Comparison of ENCODE assay signal across 18 mouse cellular contexts in the genomic region with DNA sequence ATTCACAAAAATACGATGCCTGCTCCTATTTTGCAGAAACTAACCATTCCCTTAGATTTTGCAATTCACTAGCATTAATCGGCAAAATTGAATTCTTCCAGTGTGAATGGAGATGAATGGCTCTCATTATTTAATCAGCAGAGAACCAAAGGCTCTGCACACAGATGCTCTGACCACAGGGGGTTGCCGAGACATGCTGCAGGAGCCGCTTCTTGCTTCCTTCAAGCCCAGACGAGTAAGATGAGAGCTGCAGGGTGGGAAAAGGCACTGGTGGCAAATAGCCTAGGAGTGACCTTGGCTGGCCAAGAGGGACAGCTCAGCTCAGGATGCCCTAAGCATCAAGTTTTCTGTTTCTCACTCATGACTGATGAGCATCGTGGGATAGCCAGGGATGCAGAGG.
DNase-seq lines count a peak whose midpoint lies in the region; ATAC-seq lines count a peak whose summit lies in the region.
"Had no signal": no experiment of that assay in that cellular context is flagged by ENCODE, and none has a peak within 500 bp of the region (broad histone marks: within the 10 kb centered on the region; RNA-seq: fewer than 3 reads in every experiment).

No protein-coding gene starts in this region.

- H3K4me2 ChIP-seq in midbrain, embryonic 12.5 days (replicated peaks), result no peak overlapping the region
- H3K4me2 ChIP-seq in midbrain, embryonic 15.5 days, result no peak overlapping the region
- H3K4me2 ChIP-seq in neural tube, embryonic 12.5 days (replicated peaks), result no peak overlapping the region; the same call in 1 of the 2 replicates
- H3K4me2 ChIP-seq: limb, embryonic 13.5 days had no signal

- WGBS in midbrain, embryonic 12.5 days, result 39% methylated on average over 6 of the region's 6 CpGs
- 35% methylated on average over 6 of the region's 6 CpGs for WGBS in midbrain, embryonic 15.5 days
- WGBS in neural tube, embryonic 12.5 days, result 25% methylated on average over 6 of the region's 6 CpGs

- H3K9ac ChIP-seq in midbrain, embryonic 12.5 days (replicated peaks), result no peak overlapping the region
- no peak overlapping the region for H3K9ac ChIP-seq in midbrain, embryonic 15.5 days
- H3K9ac ChIP-seq in neural tube, embryonic 12.5 days, result no peak overlapping the region
- H3K9ac ChIP-seq: limb, embryonic 13.5 days had no signal

- H3K9me3 ChIP-seq in midbrain, embryonic 12.5 days, result no peaks in the 10 kb centered on the region
- H3K9me3 ChIP-seq in midbrain, embryonic 15.5 days, result no peaks in the 10 kb centered on the region
- no peaks in the 10 kb centered on the region for H3K9me3 ChIP-seq in neural tube, embryonic 12.5 days
- H3K9me3 ChIP-seq: limb, embryonic 13.5 days had no signal

- H3K4me3 ChIP-seq in midbrain, embryonic 12.5 days, result no peak overlapping the region
- no peak overlapping the region for H3K4me3 ChIP-seq in midbrain, embryonic 15.5 days
- no peak overlapping the region for H3K4me3 ChIP-seq in neural tube, embryonic 12.5 days
- H3K4me3 ChIP-seq: erythroblast, embryonic 14.5 days; gastrocnemius, adult 2 months; limb, embryonic 13.5 days; myocyte had no signal

- ATAC-seq in midbrain, embryonic 12.5 days (ENCODE audit: low FRiP score, low read depth), result peak; percentile 47; the same call in 1 of the 2 replicates
- ATAC-seq in midbrain, embryonic 15.5 days (replicated peaks), result no peak
- ATAC-seq in neural tube, embryonic 12.5 days (ENCODE audit: low FRiP score, low read depth), result peak; percentile 51; the same call in 1 of the 2 replicates
- no peak for ATAC-seq in megakaryocyte progenitor cell, adult 5-6 weeks (replicated peaks; ENCODE audit: poor library complexity)
- ATAC-seq: intestine, embryonic 16.5 days had no signal

- H3K36me3 ChIP-seq in midbrain, embryonic 12.5 days, result no peaks in the 10 kb centered on the region
- H3K36me3 ChIP-seq in midbrain, embryonic 15.5 days (replicated peaks), result no peaks in the 10 kb centered on the region
- no peaks in the 10 kb centered on the region for H3K36me3 ChIP-seq in neural tube, embryonic 12.5 days
- H3K36me3 ChIP-seq: G1E; limb, embryonic 13.5 days had no signal

- peaks cover 7% of the 10 kb centered on the region for H3K4me1 ChIP-seq in midbrain, embryonic 12.5 days
- peaks cover 9% of the 10 kb centered on the region for H3K4me1 ChIP-seq in midbrain, embryonic 15.5 days
- peaks cover 23% of the 10 kb centered on the region for H3K4me1 ChIP-seq in neural tube, embryonic 12.5 days
- H3K4me1 ChIP-seq: limb, embryonic 13.5 days had no signal

- no peaks in the 10 kb centered on the region for H3K27me3 ChIP-seq in midbrain, embryonic 12.5 days
- no peaks in the 10 kb centered on the region for H3K27me3 ChIP-seq in midbrain, embryonic 15.5 days (replicated peaks)
- no peaks in the 10 kb centered on the region for H3K27me3 ChIP-seq in neural tube, embryonic 12.5 days (replicated peaks)
- H3K27me3 ChIP-seq: limb, embryonic 13.5 days had no signal

- DNase-seq in cerebellum, adult 11-12 months, result peak; percentile 72
- DNase-seq in cerebellum, postnatal 36 days, result peak; percentile 75 to 76
- DNase-seq in thymus, postnatal 10 days (ENCODE audit: low spot score in 2 of 2), result no peak
- DNase-seq in left cerebral cortex, adult 11 months (ENCODE audit: low spot score), result no peak
- DNase-seq: gastrocnemius, adult 2 months; heart, postnatal 14 days; kidney, postnatal 14 days; layer of hippocampus, postnatal 36 days; thymus, postnatal 14 days had no signal

- no peak overlapping the region for H3K27ac ChIP-seq in midbrain, embryonic 12.5 days (replicated peaks)
- no peak overlapping the region for H3K27ac ChIP-seq in midbrain, embryonic 15.5 days
- no peak overlapping the region; the same call in 1 of the 2 replicates for H3K27ac ChIP-seq in neural tube, embryonic 12.5 days
- H3K27ac ChIP-seq: gastrocnemius, adult 2 months; limb, embryonic 13.5 days had no signal

Comparison
In these comparisons a context has a peak if more than half of its experiments do, and no peak if none do; other contexts are left out.
1. ATAC-seq: peak in midbrain, embryonic 12.5 days (single experiment) and neural tube, embryonic 12.5 days (single experiment); none in midbrain, embryonic 15.5 days (single experiment) and megakaryocyte progenitor cell, adult 5-6 weeks (single experiment).
2. DNase-seq: peak in cerebellum, adult 11-12 months (single experiment) and cerebellum, postnatal 36 days (2 of 2); none in thymus, postnatal 10 days (0 of 2) and left cerebral cortex, adult 11 months (single experiment).